Mouse (Mus musculus) bone marrow, adult 2 months (tissue): Measurements from ENCODE around the gene Setdb1. TPM values are rescaled to one million over a fixed set of nuclear protein-coding genes. Genes with fewer than 3 reads are reported as not detected.
A peak's percentile ranks its signal among the peaks of the same experiment; 100 is the strongest.

ENCODE experiments used
- H3K27ac ChIP-seq: fragments of 200-500 bp; 2 replicates; pipeline ENCODE4 v1.5.1; 2012; ENCODE audit warnings: low read depth, mild to moderate bottlenecking, control low read depth, inconsistent platforms, low read length; ENCODE audit not compliant: control insufficient read depth, poor library complexity, insufficient read depth
- H3K4me1 ChIP-seq: fragments of 200-500 bp; 2 replicates; pipeline ENCODE4 v1.6.1; 2011; ENCODE audit warnings: low read length; ENCODE audit not compliant: control insufficient read depth, insufficient read depth
- H3K4me3 ChIP-seq: fragments of 200-500 bp; replicated peaks from 2 replicates; pipeline ENCODE3; 2011; ENCODE audit warnings: mild to moderate bottlenecking, low read depth, low read length, control low read depth; ENCODE audit not compliant: control insufficient read depth
- CTCF ChIP-seq: fragments of 200-500 bp; IDR thresholded peaks from 2 replicates; pipeline ENCODE4 v1.5.1; 2011; ENCODE audit warnings: low read length, control low read depth; ENCODE audit not compliant: control insufficient read depth, insufficient read depth
- POLR2A ChIP-seq: fragments of 200-500 bp; IDR thresholded peaks from 2 replicates; pipeline ENCODE4 v1.6.1; 2011; ENCODE audit warnings: low read depth, mild to moderate bottlenecking, control low read depth, low read length, borderline replicate concordance; ENCODE audit not compliant: control insufficient read depth
- WGBS: fragments of 180-500 bp; shearing (Covaris S2); methylation state at CpG from one replicate; pipeline ENCODE4 v1.1.7; 2018; 5-methylcytosine and 5-hydroxymethylcytosine counted together
- polyA plus RNA-seq: library from polyadenylated mRNA; stranded (reverse); fragments of >200 nt; gene quantifications from 2 replicates; pipeline ENCODE4 v1.2.4, GENCODE M21; 2011; ENCODE audit warnings: low replicate concordance; ENCODE audit not compliant: missing spikeins, insufficient read depth, insufficient read length

Setdb1 gene
- polyA plus RNA-seq, 1 experiment: 27.0 TPM

DNA sequence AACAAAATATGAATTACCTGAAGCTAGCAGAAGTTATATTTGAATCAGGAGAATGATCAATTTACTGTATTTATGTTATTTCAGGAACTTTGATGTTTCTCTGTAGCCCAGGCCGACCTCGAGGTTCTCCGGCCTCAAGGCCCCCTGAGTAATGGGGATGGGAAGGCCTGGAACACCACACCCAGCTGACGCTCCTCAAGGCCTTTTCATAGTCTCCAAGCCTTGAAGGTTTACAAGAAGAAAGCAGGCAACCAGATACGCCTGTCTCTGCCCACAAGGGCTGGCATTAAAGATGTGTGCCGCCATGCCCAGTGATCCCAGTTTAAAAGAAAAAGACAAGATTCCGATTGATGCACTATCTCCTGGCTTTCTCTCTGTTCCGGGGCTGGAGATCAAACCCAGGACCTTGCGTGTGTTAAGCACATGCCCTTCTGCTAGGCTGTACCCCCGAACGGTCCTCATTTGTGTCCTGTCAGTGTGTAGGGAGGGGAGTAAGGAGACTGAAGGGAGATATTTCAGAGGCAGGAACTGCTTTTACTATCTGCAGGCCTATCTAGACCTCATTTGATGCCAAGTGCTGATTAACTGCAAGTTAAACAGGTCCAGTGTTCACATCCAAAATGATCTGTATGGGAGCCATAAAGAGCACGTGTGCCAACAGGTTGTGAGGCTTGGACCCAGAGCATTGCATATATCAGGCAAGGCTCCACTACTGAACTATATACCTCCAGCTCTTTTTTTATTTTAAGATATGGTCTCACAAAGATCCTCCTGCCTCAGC lies 72.3 kb downstream of the Setdb1 start:
- TF ChIP-seq POLR2A (no peak), CTCF (no peak)
- no peak overlapping the region for H3K4me3 ChIP-seq
- H3K4me1 ChIP-seq: no peaks in the 10 kb centered on the region
- H3K27ac ChIP-seq: no peak overlapping the region
- 89% methylated on average over 12 of the region's 12 CpGs for WGBS

DNA sequence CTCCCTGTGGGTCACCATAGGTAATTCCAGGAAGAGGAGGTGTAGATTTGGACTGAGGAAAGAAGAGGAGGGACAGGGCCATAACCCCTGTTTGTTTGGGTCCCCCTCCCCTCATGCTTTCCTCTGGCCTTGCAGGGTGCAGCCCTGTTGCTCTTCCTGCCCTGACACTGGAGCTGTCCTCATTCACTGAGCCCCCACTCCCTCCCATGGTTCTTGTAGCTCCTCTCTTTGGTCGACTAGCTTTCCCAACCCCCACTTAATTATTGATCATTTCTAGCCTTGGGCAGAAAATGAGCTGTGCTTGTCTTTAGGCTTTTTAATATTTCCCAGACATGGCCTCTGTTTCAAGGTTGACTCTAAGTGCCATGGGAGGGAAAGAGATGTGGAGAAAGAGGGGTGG lies 72.9 kb downstream of the Setdb1 start:
- Histone ChIP-seq H3K4me1 (no peaks in the 10 kb centered on the region), H3K4me3 (peak overlapping the region; percentile 79), H3K27ac (no peak overlapping the region; the same call in 1 of the 2 replicates)
- 26% methylated on average over 1 of the region's 1 CpGs for WGBS
- TF ChIP-seq POLR2A: no peak
- no peak for TF ChIP-seq CTCF

DNA sequence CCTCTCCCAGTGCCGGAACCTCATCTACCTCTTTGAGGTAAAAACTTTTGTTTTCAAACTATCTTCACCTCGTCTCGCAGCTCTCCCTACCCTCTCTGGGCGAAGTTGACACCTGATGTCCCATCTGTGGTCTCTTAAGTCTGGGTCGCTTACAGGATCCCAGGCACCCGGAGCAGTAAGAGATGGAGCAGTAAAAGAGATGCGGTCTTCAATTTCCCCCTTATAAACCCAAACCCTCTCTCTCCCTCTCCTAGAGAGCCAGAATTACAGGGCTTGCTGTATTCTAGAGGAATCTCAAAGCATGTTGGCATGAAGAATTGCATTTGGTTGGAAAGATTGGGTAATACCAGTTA lies 73.4 kb downstream of the Setdb1 start:
- peak overlapping the region; percentile 79 for H3K4me3 ChIP-seq
- peak overlapping the region; percentile 98 for H3K27ac ChIP-seq
- TF ChIP-seq CTCF (no peak), POLR2A (no peak)
- no peaks in the 10 kb centered on the region for H3K4me1 ChIP-seq
- WGBS: 2% methylated on average over 7 of the region's 7 CpGs

DNA sequence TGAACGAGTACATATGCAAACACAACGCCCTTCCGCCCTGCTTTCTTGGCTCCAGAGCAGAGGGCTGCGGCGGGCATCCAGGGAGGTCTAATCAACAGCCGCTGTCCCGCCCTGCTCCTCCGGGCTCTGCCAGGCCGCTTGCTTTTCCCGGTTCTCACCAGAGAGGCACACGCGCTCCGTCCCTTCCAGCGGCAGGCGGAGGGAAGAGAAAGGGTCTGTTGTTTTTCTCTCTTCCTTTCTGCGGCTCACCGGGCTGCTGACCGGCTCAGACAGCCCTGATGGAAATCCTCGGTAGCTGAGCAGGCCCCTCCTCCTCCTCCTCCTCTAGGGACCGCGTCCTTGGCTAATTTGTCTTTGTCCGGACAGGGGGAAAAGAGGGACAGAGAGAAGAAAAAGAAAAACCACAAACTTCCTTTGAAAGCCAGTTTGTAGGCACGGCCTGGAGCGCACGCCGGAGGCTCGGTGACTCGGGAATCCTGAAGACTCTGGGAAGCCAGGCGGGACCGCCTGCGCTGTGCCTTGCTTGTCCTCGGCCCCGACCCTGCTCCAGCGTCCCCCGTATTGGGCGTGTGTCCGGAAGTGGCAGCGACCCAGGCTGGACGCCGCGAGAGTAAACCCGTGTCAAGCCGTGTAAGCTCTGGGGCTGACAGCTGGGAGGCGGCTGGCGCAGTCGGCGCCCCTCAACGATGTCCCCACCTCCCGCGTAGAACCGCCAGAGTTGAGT lies 74.0 kb downstream of the Setdb1 start:
- Histone ChIP-seq H3K4me1 (no peaks in the 10 kb centered on the region; the same call in 1 of the 2 replicates), H3K4me3 (peak overlapping the region; percentile 79), H3K27ac (peak overlapping the region; percentile 98)
- under 1% methylated on average over 51 of the region's 51 CpGs for WGBS
- TF ChIP-seq POLR2A (peak; percentile 76), CTCF (no peak)

DNA sequence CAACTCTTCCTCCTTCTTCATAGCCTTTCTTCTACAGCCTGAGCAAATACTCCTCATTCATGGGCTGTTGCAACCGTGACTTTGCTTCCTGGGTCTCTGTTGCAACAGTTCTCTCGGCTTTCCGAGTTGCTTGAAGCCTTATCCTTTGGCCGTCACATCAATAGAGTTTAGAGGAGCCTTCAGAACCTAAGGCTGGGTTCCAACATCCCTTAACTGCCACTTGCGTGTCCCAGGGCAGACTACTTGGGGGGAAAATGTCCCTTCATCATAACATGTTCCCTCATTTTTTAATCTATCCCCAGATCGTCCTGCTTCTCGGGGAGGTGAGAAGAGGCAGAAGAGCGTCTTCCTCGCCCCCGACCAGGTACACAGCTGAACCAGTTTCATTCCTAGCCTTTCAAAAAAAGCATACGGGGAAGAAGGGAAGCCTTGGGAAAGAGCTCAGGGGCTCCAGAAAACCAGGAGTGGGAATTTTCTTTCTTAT lies 74.6 kb downstream of the Setdb1 start:
- peak overlapping the region; percentile 79 for H3K4me3 ChIP-seq
- peak overlapping the region; percentile 98 for H3K27ac ChIP-seq
- under 1% methylated on average over 11 of the region's 11 CpGs for WGBS
- H3K4me1 ChIP-seq: no peaks in the 10 kb centered on the region; the same call in 1 of the 2 replicates
- no peak for TF ChIP-seq CTCF
- TF ChIP-seq POLR2A: 0 out of 2 replicates have a peak, but pooled peaks have one; percentile 14

DNA sequence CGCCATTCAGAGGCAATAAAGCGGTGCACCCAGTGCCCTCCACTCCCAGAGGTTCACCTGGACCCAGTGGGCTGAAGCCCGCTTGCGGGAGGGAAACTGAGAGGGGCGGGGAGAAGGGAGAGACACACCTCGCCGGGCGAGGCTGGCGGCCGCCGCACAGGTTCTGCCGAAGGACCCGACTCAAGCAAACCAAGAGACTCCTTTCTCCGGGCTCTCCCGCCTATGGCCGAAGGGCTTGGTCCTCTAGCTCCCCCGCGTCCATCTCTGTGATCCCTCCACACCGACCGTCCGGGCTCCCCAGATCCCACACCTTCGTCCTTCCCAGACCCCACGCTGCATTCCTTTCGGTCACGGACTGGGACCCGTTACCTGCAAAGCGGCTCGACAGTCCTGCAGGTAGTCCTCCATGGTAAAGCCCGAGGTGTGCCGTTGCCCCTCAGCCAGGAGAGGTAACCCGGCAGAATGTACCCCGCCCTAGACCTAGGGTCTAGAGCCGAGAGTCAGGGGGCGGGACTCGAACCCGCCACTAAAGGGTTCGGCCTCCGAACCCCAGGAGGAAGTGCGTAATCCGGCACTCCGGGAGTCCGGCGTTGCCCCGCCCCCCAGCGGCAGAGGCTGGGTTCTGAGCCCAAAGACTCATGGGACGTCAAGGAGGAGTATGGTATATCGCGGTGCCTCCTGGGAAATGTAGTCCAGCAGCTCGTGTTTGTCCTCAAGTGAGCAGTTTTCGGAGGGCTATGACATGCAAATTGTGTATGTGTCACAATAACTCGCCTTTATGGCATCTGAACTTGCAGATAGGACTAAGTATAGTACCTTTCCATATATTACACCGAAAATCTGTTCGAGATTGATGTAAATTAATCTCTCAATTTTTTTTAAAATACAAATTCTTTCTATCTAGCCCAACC lies 75.5 kb downstream of the Setdb1 start, which contains the start of the genes Mindy1 and Prune1:
TSS of gene Mindy1 (plus strand) at position 130 of the 911 bp plus-strand sequence.
TSS of gene Prune1 (minus strand) at position 861 of the 911 bp plus-strand sequence.
- Histone ChIP-seq H3K27ac (peak within 1 kb of the TSS; percentile 98), H3K4me1 (no peaks in the 10 kb centered on the region; the same call in 1 of the 2 replicates), H3K4me3 (peak within 1 kb of the TSS; percentile 83)
- under 1% methylated on average over 53 of the region's 53 CpGs for WGBS
- TF ChIP-seq CTCF (no peak), POLR2A (no peak)

DNA sequence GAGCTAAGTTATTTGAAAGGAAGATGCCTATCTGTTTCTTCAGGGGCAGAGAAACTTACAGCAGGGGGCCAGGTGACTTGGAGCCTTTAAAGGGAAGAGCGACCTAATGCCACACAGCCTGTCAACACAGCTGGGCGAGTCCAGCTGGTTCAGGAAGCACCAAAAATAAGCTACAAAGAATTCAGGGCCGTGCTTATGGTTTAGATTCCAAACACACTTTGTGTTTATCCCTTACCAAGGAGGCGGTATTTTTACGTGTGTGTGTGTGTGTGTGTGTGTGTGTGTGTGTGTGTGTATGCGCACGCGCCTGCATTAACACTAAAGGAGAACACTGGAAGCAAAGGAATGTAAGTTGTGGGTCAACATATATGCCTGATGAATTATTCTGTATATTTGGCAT lies 76.3 kb downstream of the Setdb1 start:
- Histone ChIP-seq H3K27ac (peak overlapping the region; percentile 84; the same call in 1 of the 2 replicates), H3K4me1 (no peaks in the 10 kb centered on the region; the same call in 1 of the 2 replicates), H3K4me3 (peak overlapping the region; percentile 37)
- WGBS: 3% methylated on average over 8 of the region's 8 CpGs
- TF ChIP-seq CTCF: no peak
- TF ChIP-seq POLR2A: no peak

DNA sequence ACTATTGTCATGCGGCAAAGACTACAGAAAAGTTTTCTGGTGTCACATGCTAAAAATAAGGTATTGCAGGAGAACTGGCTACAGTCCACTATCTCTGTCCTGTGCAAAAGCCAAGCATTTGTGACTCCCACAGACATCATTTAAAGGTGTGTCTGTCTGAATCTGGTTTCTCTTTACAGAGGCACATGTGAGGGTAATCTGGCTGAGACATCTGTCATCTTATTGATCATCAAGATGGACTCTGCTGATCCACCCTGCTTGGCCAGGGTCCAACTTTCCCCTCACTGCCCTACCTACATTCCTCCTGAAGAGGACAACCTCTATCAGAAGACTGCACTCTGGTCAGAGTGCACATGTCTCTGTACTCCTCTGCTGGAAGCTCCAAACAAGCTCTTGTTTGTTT lies 79.9 kb downstream of the Setdb1 start:
- no peak overlapping the region for H3K27ac ChIP-seq
- no peaks in the 10 kb centered on the region; the same call in 1 of the 2 replicates for H3K4me1 ChIP-seq
- H3K4me3 ChIP-seq: no peak overlapping the region
- TF ChIP-seq CTCF (no peak), POLR2A (no peak)
- 56% methylated on average over 1 of the region's 1 CpGs for WGBS
